Mouse (Mus musculus): ENCODE measurements around the gene Gpr39.

GRCm38 (mm10) chr1:125823611-125824010 lies 146.8 kb downstream of the Gpr39 start:
- TF ChIP-seq POLR2A (IDR thresholded peaks at IDR 0.05; ENCODE audit: low read depth, low read length), result no peak
- no peak for TF ChIP-seq CTCF (IDR thresholded peaks at IDR 0.05; ENCODE audit: extremely low read depth, insufficient read length, insufficient replicate concordance, low read depth, low read length)
